Mouse (Mus musculus): ENCODE measurements around the gene Necap2.

Necap2 gene

DNA sequence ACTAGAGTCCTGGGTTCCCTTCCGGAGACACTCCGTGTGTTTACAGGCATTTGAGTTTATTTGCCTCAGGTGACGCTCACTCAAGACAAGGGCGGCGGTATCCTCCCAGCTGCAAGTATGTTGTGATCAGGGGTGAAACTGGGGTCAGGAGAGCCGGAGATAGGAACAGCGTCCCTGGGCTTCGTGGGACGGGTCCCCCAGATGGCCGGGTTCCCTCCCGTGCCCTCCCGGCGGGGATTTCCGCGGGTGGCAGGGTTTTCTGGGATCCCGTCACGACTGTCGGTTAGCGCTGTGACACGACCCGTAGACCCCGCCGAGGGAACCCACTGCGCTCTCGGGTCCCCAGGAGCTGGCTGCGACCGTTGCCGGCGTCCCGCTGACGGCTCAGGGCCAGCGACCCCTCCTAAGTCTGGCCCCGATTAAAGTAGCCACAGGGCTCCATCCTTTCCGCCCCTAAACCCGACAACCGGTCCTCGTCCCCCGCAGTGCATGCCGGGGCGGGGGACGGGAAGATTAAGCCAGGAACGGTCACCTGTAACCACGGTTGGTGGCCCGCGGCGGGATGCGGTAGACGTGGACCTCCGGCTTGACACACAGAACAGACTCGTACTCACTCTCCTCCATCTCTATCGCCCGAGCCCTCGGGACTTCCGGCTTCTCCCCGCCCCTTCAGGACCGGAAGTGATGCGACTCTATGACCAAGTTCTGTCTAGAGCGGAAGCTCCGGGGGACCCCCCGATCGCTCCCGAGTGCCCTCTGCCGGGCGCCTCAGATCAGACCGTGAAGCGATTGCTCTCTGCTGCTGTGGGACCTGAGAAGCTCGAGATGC is at the start of gene Necap2:
Gene Necap2 (minus strand): TSS at position 677 of the 829 bp plus-strand sequence.
- DNase-seq = peak; percentile 94

DNA sequence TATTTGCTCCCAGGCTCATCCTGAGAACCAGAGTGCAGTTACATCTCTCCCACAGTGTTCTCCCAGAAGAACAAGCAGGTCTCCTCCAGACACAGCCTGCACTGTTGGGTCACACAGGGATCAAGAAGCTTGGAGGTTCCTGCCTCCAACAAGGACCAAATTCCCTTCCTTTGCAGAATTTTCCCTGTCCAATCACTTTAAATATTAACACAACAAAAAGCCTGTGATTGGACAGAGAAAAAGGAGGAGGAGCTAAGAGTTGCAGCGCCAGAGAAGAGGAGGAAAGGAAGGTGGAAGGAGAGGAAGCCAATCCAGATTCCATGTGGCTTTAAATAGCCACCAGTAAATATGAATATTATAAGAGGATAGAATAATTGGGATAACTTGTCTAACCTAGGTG is 44.9 kb upstream of the Necap2 start:
- DNase-seq = no peak

DNA sequence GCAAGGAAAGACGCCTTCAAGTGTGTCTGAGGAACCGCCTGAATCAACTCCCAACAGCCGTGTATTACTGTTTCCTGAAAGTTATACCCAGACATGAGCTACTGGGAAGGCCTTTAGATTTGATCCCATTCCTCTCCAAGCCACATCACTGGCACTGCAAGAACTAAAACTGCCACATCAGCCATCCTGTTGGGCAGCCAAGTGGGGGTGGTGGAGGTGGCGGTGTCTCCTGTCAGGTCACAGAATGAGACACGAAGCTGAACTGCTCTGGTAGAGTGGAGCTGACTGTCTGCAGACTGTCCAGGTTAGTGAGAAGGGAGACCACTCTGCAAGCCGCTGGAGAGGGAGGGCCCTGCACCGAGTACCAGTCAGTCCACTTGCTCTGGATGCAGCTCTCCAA is 44.5 kb upstream of the Necap2 start:
- DNase-seq = no peak

DNA sequence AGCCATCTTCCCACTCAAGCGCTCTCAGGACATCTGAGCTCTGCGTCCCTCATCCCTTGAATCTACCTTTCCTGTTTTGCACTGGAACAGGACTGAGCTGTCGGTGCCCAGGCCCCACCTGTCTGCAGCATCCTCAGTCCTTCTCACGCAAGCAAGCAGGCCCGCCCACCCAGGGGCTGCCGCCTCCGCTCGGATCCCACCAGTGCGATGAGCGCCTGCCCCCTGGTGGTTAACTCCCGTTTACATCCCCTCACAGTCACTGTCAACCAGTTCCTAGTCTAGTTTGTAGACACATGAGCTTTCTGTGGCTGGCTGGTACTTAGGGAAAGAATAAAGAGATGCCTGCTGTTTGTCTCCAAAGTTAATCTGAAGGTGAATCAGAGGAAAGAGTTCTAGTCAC is 42.5 kb upstream of the Necap2 start:
- peak; percentile 82 for DNase-seq

DNA sequence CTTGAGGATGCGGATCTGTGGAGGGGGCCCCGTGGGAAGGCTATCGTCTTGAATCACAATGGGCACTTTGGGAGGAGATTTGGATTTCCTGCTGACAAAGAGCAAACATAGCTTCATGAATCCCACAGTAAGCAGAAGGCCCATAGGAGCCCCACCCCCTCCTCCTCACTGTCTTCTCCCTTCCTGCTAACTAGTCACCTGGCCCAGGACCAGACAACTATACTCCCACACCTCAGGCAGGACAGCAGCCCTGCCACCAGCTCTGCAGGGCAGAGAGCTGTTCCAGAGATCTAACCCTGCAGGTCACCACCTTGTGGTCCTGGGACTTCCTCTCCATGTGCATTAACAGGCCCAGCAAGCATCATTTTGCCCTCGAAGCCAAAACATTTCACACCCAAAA is 40.5 kb upstream of the Necap2 start:
- DNase-seq = no peak

DNA sequence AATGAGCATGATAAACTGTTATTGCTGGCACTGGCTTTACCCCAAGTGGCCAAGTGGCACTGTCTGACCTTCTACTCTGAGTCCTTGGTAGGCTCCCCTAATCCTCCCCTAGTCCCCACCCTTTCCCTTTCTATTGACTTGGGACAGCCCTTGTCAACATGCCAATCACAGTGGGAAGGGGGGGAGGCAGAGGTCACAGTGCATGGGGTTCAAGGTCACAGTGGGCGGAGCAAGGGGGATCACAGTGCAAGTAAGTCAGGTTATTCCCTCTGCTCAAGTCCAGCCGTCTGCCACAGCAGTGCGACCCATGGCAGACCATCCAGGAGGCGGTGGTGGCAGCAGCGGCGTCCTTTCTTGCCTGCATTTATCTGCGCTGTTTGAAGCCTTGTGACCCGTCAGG is 37.2 kb upstream of the Necap2 start:
- no peak for DNase-seq

DNA sequence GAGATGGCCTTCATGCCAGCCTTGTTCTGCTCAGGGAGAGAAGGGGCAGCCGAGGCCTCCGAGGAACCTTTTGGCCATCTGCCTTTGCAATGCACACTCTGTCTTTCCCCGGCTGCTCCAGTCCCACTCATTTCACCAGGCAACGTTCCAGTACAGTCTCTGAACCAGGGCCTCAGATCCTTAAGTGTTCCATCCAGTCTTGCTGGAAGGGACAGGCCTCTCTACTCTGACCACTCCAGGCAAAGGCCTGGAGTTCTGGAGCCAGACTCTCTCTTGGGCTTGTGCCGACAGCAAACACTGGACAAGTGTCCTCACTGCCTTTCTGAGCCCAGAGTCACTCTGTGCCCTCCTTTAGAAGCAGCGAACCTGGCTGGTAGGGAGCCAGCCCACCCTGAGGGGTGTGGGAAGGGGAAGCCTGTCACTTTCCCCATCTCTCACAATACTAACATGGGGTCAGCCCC is 36.4 kb upstream of the Necap2 start:
- no peak for DNase-seq

DNA sequence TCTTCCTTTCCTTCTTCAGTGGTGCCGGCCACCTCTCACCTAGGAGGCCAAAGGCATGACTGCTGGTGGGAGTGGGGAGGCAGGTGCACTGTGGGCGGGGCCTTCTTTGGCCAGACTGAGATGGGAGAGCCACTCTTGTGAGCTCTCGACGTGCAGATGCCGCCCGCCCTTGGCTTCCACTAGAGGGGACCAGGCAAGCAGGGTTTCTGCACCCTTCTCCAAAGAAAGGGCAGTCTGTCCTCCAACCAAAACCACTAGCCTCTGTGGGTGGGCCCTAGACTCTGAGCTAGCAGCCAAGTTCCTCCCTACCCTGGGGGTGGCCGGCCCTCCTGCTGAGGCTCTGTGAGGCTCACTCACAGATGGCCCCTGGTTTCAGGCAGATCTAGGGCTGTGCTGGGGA is 35.7 kb upstream of the Necap2 start:
- no peak for DNase-seq

DNA sequence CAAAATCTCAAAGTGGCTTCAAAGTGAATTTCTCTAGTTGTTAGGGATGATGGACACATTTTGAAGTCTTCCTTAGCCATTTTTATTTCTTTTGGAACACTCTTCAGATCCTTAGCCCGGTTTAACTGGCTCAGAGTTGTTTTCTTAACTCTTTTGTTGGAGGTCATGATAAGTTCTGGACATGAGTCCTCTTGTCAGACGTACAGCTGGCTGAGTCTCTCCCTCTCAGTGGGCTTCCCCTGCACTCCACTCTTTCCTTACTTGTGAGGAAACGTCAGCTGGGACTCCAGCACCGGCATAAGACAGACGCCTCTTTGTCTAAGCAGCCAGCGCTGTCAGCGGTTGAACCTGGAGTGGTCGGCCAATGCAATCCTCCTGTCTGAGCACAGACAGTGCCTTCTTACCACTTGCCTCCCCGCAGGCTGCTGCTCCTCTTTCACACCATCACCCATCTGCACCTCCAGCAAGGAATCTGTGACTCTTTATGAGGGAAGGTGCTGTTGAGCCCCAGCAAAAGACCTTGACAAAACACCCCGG is 30.1 kb upstream of the Necap2 start:
- DNase-seq = no peak

DNA sequence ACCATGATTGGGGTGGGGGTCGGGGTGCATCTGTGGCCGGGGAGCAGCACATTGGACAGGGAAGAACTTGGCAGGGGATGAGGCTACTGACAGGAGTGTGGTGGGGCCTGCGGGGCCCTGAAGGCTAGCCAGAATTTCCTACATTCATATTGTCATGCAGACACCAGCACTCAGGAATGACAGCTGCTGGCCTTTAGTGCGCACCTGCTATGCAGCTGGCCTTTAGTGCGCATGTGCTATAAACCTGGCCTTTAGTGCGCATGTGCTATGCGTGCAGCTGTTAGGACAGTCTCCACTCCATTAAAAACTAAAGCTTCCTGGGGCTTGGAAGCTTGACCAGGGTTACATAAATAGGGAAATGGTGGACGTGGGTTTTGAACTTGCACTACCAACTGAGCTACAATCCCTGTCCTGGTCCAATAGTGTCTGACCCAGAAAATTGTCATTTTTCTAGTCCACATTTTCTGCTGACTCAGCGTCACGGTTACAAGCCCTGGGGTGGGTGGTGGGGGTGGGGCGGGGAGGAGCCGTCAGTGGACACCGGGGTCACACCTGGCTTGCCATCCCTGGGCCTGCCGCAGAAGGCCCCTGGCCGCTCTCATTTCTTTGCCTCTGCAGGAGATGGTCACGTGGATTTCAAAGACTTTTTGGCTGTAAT is 28.5 kb upstream of the Necap2 start:
- DNase-seq = no peak

DNA sequence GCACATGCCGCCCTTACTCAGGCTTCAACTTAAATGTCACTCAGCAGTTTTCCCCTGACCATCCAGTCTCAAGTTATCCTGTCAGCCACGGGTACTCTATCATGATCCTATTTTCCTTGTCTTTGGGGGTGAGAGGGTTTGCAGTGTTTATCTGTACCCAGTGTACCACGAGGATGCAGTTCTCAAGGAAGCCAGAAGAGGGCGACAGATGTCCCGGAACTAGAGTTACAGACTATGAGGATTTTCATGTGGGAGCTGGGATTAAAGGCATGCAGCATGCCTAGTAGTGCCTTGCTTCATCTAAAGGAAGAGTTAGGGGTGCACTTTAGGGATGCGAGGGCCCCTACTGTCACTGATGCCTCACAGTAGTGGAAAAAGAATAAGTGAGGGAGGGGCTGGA is 23.7 kb upstream of the Necap2 start:
- no peak for DNase-seq

DNA sequence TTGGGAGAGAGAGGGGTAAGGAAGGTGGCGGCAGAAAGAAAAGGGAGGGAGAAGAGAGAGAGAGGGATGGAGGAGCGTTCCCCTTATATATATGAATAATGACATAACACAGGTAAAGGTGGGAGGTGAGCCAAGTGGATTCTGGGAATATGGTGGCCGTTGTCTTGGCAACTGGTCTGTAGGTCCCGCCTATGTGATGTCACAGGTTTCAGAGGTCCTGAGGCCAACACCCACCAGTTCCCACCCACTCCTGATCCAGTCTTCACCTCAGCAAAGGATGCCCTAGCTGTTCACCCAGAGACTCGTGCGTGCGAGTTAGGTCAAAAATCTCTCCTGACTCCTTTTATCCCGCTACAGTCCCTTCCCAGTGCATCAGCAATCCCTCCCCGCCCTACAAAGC is 23.1 kb upstream of the Necap2 start:
- DNase-seq = no peak

DNA sequence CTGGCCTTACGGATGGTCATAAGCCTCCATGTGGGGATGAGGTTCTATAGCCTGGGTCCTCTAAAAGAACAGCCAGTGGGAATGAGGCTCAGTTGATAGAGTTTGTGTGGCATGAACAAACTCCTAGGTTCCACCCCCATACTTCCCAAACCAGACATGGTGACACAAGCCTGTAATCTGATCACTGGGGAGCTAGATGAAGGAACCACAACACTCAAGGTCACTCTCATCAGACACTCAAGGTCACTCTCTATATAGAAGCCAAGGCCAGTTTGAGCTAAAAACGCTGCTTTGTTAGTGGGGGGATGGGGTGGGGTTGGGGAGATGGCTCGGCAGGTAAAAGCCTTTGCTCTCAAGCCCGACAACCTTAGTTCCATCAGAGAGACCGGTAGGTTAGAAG is 21.8 kb upstream of the Necap2 start:
- no peak for DNase-seq

DNA sequence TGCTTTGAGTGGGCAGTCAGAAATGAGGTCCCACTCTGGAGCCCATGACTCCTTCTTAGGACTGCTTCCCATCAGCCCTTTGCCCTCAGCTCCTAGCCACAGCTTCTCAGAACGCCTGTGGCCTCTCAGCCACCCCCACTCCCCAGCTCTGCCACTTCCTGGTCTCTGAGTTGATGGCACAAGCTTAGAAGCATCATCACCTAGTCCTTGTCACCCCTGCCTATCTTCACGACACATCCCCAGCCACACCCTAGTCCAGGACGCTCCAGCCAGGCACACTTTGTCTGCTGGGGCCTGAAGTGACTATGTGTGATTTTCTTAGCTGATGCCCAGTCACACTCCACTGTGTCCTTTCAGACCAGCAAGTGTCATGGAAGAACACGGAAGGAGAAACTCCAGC is 20.8 kb upstream of the Necap2 start:
- no peak for DNase-seq

DNA sequence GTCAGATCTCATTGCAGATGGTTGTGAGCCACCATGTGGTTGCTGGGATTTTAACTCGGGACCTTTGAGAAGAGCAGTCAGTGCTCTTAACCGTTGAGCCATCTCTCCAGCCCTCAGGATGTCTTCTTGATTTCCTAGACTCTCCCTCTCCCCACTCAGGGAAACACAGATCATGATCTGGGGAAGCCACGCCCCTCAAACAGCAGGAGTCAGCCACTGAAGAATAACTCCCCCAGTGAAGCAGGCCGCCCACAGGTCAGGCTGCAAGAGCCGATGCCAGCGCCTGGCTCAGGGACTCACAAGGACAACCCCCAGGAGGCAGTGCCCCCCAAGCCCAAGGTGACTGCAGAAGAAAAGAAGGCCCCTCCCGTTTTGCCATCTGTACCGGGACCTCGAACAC is 18.6 kb upstream of the Necap2 start:
- no peak for DNase-seq

DNA sequence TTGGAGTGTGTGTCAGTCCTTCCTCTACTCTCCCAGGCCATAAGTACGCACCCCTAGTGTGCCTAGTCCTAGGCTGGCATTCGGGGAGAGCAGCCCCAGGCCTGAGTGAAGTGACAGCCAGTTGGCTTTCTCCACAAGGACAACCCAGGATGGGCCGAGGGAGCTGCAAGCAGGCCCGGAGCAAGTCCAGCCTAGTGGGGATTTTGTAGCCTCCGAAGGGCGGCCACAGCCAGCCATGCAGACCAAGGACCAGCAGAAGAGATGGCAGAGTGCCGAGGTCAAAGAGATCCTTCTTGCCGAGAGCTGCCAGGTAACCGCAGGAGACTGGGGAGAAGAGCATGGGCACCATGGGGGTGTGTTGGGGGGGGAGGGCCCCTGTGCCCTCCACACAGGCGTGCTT is 16.9 kb upstream of the Necap2 start:
- DNase-seq = no peak

DNA sequence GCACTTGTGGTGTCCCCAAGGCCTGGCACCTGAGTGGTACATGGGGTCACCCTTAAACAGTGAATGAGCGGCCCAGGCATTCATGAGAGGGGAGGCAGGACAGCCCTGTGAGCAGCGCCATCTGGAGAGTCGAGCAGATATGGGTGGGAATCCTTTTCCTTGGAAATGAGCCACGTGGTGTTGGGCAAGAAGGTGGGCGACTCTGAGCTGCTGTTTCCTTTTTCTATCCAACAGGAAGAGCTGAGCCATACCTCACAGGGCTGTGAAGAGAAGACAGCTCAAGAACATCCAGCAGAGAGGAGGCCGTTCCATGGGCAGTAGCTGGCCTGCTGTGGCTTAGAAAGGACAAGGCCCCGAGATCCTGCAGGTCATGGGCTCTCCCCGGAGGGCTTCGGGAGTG is 10.6 kb upstream of the Necap2 start:
- DNase-seq = peak; percentile 44

DNA sequence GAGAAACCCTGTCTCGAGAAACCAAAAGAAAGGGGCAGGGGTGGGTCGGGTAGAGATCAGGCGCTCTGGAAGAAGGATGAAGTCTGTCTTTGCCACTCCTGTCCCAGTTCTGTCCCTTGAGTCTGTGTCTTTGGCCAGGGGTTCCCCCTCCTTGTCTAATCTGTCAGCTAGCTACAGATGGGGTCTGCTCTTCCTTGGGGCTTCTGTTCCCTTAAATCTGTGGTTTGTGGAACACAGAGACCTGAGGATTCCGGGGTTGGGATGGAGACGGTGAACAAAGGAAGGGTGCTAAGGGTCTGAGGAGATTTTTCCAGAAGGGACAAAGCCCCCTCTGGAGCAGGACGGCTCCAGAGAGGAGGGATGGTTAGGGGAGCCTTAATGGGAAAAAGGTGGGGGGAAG is 9.9 kb upstream of the Necap2 start, which contains the start of gene Spata21:
Gene Spata21 (plus strand): TSS at position 301 of the 400 bp plus-strand sequence.
- no peak for DNase-seq

DNA sequence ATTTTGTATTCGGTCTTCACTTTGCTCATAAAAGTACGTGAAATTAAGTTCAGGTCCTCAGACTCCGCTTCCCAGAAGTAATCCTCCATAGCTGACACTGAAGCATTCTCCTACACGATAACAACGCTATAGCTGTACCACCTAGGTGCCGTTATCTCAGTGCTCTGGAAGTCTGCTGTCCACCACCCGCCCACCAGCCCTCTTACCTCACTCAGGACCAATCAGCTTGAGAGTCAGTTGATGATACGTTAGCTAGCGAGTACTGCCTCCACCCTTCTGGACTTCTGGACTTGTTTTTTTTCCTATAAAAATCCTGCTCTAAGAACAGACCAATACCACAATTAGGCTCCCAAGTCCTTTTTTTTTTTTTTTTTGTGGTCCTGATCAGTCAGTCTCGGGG is 8.7 kb upstream of the Necap2 start:
- no peak for DNase-seq

DNA sequence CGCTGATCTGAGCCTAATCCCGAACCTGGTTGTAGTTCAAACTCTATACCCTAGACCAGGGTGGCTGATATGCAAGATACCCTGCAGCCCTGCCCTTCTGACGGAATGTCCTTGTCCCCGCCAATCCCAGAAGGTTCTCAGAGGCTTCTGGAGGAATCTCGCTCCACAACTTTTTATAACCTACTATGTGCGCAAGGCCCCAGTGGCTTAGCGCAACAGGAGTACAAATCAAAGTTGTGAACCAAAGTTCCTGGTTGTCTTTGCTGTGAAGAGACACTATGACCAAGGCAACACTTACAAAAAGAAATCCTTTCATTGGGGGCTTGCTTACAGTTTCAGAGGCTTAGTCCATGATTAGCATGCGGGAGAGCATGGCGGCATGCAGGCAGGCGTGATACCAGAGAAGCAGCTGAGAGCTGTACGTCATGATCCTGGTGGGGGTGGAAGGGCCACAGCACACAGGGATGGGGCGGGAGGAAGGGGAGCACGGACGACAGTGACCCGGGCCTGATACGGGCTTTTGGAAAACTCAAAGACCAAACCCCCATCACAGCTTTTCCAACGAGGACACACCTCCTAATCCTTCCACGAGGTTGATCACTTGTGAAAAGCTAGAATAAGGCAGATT is 467 bp upstream of the Necap2 start:
- DNase-seq = no peak

DNA sequence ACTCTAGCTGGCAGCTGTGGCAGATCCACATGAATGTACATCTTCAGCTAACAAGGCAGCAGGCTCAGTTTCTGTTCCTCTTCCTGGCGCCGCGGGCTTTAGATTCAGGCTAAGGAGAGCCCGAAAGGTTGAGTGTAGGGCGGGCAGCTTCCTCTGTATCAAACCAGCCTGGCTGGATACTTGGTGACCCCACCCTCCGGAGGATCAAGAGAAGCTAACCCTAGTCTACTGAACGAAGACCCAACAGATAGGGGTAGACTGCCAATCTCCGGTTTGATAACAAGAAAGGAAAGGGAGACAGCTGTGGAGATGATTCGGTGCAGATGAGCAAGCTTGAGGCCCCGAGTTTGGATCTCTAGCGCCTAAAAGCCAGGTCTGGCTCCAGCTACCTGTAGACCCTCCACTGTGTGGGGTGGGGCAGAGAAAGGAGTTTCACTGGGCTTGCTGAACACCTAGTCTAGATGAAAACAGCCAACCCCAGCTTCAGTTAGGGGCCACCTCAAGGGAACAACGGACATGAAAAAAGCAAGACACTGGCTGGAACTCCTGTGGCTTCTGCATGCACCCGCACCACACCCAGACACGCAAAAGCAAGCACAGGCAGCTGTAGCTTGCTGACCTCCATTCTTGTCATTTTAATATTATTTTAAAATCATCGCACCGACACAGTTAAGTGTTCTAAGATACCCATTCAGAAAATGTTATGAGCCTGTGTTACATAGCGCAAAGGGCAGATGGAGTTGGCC is 1.2 kb downstream of the Necap2 start:
- no peak for DNase-seq

DNA sequence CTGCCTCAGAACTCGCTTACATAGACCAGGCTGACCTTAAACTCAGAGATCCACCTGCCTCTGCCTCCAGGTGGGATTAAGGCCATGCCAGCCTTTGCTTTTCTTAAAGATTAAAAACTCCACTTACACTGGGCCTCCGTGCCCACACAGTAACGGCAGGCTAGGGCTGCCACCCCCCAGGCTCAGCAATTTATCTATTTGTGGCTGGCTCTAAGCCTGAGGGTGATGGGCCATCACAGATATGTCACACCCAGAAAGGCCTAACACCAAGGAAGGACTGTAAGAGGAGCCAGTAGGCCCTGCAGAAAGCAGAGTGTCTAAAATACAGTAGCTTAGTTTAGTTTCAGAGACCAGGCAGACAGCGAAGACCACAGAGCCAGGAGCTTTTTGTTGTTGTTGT is 4.0 kb downstream of the Necap2 start:
- DNase-seq = no peak

DNA sequence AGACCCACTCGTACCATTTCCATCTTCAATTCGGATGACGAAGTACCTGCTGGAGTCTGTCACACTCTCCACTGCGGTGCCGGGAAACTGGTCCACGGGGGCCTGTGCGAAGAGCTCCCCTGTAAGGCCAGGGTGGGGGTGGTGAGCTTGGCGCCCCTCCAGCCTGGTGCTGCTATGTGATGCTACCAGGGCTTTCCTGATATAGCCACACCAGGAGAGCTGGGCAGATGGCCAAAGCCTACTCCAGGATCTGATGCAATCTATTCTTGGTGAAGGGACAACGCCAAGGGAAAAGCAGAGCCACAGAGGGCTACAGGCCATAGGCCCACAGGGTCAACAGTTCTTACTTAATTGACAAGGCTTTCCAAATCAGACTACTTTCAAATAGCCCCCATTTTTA is 4.5 kb downstream of the Necap2 start:
- DNase-seq = peak; percentile 80
